Mouse (Mus musculus) layer of hippocampus, adult 9-10 months (tissue): ENCODE measurements at regions not wholly inside any gene's neighbourhood (a gene's known extent, or its start where the extent isn't known, plus 50 kb on each side); places are given as distances from the start of the nearest gene placed in this dataset.

Experiments used
- DNase-seq: peaks from one replicate; pipeline ENCODE4 v3.0.0; 2022; ENCODE audit warnings: low spot score

DNA sequence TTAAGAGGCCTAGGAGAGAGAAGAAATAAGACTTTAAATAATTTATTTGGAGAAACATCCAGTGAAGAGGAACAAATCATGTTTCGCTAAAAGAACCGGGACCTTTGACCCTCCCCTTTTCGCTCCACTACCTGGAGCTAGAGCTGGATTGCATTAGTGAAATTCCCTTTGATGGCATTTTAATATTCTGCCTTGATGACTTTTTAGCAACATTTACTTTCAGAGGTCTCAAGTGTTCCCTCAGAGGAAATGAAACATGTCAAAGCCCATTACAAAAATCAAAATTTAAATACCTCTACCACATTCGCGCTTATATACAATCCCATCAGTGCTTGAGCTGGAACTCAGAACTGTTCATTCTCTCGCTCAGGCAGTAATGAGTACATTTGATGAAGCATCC is 297.0 kb upstream of the Gm10295 start:
- DNase-seq, result no peak

DNA sequence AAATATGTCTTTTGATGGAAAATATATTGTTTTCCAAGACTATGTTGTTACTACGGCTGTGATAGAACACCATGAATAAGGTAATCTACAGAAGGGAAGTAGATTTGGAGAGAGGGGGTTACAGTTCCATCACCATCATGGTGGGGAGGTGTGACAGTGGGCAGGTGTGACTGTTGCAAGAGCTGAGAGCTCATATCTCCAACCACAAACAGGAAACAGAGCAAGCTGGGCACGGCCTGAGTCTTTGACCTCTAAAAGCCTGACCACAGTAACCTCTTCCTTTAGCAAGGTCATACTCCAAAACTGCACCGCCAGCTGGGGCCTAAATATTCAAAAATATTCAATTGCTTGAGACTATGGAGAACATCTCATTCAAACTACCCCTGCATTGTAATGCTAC is 295.7 kb upstream of the Gm10295 start:
- no peak for DNase-seq

GRCm38 (mm10) chr7:71623048-71623447 is 271.8 kb upstream of the Gm10295 start:
- DNase-seq, result no peak

GRCm38 (mm10) chr7:71603159-71603558 is 251.9 kb upstream of the Gm10295 start:
- no peak for DNase-seq

DNA sequence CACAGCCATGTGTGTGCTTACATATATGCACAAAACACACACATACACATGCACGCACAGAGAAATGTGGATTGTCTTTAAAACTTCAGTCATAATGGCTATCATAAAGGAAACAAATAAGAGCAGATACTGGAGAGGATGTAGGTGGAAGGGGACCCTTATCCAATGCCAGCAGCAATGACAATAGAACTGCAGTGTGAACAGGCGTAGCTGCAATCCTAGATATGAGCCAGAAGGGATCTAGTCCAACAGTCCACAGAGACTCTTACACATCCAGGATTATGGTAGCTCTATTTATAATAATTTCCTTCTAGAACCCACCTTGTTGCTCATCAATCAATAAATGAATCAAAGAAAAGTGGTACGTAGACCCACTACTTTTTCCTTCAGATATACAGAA is 245.5 kb upstream of the Gm10295 start:
- DNase-seq, result no peak

DNA sequence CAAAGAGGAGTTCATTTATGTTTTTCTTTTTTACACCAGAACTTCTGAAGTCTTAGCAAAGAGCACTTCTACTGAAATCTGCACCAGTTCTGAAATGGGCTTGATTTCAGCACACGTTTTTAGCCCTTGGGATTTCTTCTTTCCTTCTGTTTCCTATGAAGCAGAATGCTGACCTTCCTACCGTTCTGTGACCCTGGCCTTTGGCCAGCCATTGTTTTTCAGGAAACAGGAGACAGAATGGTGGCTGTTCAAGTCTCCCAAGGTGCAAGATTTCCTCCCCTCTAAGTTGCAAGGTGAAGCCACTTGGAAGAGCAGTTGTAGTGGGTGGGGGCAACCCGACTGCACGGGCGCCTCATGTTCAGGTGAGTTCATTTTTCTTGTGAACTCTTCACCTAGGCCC is 236.3 kb upstream of the Gm10295 start:
- DNase-seq, result no peak

DNA sequence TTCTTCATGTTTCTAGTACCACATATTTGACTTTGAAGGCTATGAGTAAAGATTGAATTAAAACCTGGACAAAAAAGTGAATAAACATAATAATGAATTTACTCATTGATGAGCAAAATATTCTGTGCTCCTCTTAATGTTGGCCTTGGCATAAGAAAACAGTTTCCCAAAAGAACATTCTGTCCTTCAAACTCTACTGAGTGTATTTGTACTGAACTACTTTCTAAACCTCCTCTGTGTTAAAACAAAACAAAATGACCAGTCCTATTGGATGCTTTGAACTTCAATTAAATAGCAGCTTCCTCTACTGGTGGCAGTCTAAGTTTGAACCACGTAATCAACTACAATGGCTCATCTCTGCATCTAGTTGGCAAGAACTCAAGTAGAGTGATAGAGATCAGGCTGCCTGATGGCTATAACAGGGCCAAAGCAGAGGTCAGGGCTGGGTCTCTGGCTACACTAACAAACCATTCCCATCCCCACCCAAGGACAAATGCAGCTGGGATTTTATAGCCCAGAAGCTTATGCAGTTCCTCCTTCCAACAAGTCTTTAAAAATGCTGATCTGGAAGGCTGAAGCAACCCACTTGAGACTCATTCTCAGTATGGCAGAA is 232.3 kb upstream of the Gm10295 start:
- no peak for DNase-seq

GRCm38 (mm10) chr7:71581746-71582145 is 230.5 kb upstream of the Gm10295 start:
- no peak for DNase-seq

- DNase-seq, result no peak
Observed at GRCm38 (mm10) chr7:71560296-71560936, 209.1 kb upstream of the Gm10295 start.

DNA sequence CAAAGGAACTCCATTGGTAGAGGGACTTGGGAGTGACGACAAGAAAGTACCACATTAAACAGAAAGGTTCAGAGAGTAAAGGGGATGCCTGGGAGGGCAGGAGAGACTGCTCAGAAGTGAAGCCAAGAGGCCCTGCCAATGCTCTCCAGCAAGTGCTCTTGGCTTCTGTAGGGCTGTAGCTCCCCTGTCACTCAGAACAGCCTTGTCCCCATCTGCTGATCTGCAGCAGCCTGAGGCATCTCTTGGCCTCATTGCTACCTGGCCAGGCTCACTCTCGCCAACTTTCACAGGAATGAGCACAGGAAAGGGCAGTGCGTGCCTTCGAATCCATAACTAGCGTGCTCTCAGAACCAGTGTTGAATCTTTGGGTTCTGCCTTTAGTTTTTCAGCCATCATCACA is 205.2 kb upstream of the Gm10295 start:
- DNase-seq, result no peak

GRCm38 (mm10) chr7:71555476-71555875 is 204.2 kb upstream of the Gm10295 start:
- no peak for DNase-seq

DNA sequence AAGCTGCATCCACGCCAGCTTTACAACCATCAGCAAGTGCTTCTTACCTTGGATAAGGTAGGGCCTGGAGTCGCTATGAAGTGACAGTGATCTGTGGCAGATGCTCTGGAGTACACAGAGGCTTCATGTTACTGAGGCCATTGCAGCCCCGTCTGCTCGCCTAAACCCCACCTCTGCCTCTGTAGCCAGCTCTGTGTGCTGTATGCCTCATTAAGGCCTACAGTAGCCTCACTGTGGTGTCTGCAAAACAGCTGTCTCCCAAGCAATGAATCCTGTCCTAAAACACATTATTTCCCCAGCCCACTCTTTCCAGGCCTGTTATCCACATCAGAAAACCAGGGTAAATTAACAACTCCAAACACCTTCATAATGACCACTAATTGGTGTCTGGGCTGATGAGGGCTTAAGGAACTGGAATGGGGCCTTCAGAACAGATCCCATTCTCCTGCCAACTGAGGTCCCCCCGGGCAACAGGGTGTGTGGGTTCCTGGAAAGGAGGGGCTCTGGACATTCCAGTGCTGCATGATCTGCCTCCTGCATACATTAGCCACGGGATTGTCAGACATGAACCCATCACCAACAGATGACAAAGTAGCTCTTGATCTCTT is 195.4 kb upstream of the Gm10295 start:
- no peak for DNase-seq

- DNase-seq, result no peak
Observed at GRCm38 (mm10) chr7:71541467-71541866, 190.2 kb upstream of the Gm10295 start.

DNA sequence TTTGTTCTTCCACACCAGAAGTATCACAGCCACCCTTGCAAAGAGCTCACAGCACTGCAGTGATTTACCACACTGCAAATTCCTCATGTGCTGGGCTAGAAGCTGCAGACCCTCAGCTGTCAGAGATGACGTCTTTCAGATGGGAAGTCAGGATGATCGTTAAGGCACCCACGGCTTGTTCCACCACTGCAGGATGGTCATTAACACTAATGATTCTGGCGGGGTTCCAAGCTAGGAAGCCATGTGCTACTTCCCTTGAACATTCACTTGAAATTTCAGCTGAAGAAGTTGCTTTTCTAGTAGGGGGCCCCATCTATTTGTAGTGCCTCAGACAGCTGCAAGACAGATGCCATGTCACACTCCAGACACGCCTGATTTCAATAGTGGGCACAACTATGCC is 181.8 kb upstream of the Gm10295 start:
- no peak for DNase-seq

DNA sequence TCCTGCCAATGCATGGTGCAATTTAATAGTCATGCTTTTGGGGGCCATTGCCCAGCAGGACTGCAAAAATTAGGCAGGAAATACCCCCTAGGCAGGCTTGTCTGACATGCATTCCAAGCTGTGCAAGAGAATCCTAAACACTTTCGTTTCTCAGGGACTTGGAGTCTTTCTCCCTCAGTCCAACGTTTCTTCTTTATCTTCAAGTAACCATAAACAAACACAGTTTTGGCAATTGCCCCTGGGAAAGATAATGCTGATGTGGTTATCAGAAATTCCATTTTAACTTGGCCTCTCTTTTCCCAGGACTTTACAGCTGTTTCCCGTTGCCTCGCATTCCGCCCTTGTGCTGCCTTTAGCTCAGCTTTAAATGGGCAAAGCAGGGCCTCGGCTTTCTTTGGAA is 180.2 kb upstream of the Gm10295 start:
- no peak for DNase-seq

GRCm38 (mm10) chr7:71530922-71531321 is 179.6 kb upstream of the Gm10295 start:
- no peak for DNase-seq

DNA sequence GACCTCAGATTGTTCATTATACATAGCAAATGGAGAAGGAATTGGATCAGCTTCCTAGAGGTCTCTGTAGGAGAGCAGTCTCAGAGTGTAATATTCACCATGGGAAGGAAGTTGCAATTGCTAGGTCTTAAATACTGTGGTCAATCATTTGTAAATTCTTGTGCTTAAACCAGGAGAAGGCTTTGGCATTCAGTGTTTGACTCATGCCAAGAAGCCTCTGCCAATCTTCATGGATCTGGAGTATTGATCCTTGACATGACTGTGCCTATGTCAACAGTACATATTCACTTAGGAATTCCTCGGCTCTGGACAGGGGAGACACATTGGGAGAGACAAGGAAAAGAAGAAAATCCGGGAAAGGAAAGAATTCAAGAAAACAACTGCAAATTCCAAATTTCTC is 174.9 kb upstream of the Gm10295 start:
- no peak for DNase-seq

DNA sequence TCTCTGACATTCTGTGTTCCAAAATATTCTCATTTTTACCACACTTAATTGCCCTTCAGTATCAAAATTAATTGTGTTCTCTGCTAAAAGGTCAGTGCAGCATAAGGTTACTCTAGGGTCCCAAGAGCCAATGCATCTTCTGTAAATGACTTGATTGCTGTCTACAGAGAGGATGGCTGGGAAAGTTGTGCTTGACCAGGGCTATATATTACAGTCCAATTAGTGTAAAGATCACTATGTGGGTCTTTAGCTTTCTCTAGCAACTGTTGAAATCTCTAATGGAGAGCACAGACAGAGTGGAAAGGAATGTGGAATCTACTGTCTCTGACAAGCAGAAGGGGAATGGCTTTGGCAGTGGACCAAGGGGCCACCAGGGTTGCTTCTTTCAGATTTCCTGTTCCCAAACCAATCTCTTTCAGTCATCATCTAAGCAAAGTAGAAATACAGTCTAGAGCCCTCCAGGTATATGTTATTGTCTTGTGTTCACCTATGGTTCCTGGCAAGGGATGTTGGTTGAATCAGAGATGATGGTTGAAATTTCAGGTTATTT is 173.4 kb upstream of the Gm10295 start:
- DNase-seq, result no peak

GRCm38 (mm10) chr7:71524119-71524518 is 172.8 kb upstream of the Gm10295 start:
- DNase-seq, result no peak

GRCm38 (mm10) chr7:71507379-71507778 is 156.1 kb upstream of the Gm10295 start:
- DNase-seq, result no peak

- no peak for DNase-seq
Observed at GRCm38 (mm10) chr7:71500719-71501118, 149.4 kb upstream of the Gm10295 start.

DNA sequence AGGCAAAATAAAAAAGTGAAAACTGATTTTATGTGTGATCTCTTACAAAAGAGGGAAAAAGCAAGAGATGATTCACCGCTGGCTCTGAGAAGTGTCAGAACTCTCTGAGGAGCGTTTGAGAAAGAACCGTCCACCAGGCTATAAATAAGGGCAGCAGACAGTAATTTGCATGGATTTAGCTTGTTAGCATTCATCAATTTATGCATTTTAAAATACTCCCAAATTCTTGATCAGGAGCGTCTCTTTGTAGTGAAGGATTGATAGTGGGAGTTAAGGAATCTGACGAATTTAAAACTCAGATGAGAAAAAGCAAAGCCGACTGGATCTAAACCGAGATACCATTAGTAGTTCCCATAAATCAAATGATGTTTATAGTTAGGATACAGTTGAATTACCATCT is 146.8 kb upstream of the Gm10295 start:
- DNase-seq, result no peak

GRCm38 (mm10) chr7:71491128-71491527 is 139.8 kb upstream of the Gm10295 start:
- no peak for DNase-seq
